Mouse (Mus musculus): ENCODE measurements at regions not wholly inside any gene's neighbourhood (a gene's known extent, or its start where the extent isn't known, plus 50 kb on each side); places are given as distances from the start of the nearest gene placed in this dataset.

DNA sequence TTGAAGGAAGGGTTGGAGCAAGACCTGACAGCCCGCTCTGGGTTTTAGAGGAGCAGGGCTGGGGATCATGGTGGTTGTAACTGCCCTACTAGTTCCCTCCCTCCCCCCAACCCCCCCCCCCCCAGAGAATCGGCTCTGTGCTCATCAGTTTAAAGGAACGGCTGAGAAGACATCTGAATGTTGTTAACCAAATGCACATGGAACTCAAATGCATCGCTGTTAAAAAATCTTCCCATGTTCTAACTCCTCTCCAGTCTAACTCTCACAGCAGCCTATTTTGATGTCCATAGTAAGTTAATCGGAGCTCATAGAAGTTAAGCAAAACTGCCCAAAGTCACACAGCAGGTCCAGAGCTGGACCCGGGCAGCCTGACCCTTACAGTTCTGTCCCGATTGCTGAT is 143.1 kb downstream of the Vegfa start:
- DNase-seq = no peak

DNA sequence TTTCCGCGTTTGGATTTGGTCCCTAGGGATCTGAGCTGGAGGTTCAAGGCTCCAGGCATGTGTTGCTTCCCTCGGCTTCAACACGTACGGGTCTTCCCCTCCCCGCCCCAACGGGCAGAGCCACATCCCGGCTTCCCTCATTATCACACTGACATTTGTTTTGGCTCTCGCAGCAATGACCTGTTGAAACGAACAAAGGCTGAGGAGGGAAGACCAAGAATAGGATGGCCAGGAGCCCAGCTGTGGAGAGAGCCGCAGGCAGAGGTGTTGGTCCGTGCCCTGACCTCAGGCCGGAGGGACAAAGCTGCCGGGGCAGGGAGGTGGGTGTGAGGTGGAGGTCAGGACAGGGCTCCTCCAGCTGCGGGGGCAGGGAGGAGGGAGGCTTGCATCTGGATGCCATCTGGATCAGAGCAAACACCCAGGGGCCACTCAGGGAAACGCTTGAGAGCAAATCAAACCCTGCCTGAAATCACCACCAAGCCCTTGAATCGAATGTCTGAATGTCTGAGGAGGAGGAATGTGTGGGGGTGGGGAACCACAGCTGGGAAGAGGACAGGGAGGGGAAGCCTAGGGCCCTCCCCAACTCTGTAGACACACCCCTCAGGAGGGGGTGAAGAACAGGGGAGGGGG is 145.6 kb downstream of the Vegfa start:
- DNase-seq = no peak

GRCm38 (mm10) chr17:45885461-45886336 is 146.5 kb downstream of the Vegfa start:
- DNase-seq = no peak

DNA sequence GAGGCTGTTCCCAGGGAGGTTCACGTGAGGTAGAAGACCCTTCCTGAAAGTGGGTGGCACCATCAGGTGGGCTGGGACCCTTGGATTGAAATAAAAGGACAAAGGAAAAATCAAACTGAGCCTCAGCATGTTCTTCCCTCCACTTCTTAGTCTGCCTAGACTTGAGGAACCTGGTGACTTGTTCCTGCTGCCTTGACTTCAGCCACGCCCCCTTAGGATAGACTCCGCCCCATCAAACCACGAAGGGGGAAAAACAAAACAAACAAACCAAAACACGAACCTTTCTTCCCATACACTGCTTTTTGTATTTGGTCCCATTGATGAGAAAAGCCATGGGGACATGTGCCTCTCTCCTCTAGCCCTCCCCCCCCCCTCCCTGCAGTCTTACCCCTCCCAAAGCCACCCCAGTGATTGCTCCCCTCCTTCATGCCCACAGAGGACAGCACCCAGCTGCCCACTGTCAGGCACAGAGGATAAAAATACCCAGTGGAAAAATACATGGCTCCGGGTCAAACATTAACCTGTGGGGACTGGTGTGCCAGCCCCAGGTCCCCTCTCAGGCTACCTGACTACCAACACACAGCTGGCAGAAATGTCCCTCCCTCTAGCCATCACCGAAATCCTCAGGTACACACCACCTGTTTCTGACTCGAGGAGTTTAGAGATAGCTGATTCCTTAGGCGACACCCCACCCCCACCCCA is 148.0 kb downstream of the Vegfa start:
- DNase-seq = no peak

DNA sequence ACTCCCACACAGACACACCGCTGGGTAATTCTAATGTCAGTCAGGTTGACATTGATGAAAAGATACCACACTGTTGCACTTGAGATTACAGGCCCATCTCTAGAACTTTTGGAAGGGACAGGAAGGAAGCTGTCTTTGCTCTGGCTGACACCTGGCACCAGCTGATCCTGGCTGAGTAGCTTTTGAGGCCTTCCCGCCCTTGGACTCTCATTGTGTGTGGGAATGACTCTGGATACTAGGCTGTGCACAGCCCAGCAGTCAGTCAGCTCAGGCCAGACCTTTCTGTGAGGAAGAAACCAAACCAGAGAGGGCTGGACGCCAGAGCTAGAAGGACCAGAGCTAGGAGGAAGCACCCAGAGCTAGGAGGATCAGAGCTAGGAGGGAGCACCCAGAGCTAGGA is 149.0 kb upstream of the 1600014C23Rik start:
- DNase-seq = no peak

DNA sequence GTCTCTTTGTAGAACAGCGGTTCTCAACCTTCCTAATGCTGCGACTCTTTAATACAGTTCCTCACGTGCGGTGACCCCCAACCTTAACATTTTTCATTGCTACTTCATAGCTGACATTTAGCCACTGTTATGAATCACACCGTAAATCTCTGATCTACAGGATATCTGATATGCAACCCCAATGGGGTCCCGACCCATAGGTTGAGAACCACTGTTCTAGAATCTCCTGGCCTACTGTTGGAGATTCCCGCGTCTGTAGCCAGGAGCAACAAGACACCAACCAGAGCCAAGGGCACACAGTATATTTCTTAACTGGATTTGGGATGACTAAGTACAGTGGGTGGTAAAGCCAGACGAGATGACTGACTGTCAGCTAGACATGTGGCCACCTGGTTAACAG is 147.6 kb upstream of the 1600014C23Rik start:
- no peak for DNase-seq

DNA sequence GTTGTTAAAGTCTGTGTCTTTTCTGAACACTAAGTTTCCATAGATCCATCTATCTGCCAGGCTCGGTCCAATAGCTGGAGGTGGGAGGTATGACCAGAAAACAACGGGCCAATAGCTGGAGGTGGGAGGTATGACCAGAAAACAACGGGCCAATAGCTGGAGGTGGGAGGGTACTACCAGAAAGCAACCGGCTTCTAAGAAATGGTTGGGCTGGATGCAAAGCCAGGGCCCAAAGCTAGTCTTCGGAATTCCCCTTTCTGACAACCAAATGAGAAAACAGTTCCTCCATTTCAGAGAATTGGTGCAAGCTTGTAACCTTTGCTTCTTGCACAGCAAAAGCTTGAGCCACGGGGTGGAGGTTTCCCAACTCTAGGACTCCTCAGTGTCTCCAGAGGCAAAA is 147.1 kb upstream of the 1600014C23Rik start:
- DNase-seq = no peak

GRCm38 (mm10) chr17:45879478-45880250 is 146.0 kb upstream of the 1600014C23Rik start:
- no peak for DNase-seq

- no peak for DNase-seq
Measured at GRCm38 (mm10) chr17:45878394-45878793, 144.8 kb upstream of the 1600014C23Rik start.

DNA sequence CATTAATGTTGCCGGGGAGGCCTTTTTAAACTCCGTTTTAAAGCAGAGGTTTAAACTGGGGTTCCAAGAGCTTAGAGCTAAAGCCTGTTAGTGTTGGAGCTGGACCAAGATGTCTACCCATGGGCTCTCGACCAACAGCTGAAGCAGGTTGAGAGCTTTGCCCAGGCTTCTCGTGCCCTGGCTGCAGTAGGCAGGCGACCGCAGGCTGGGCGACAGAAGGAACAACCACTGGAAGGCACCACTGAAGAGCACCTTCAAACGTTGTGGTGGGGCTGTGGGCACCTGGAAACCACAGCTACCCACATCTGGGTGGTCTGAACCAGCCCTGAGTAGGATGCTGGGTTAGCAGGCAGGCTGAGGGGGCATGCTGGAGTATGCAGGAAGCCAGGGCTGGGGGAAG is 141.7 kb upstream of the 1600014C23Rik start:
- DNase-seq = no peak

GRCm38 (mm10) chr17:45873996-45874395 is 140.4 kb upstream of the 1600014C23Rik start:
- no peak for DNase-seq

DNA sequence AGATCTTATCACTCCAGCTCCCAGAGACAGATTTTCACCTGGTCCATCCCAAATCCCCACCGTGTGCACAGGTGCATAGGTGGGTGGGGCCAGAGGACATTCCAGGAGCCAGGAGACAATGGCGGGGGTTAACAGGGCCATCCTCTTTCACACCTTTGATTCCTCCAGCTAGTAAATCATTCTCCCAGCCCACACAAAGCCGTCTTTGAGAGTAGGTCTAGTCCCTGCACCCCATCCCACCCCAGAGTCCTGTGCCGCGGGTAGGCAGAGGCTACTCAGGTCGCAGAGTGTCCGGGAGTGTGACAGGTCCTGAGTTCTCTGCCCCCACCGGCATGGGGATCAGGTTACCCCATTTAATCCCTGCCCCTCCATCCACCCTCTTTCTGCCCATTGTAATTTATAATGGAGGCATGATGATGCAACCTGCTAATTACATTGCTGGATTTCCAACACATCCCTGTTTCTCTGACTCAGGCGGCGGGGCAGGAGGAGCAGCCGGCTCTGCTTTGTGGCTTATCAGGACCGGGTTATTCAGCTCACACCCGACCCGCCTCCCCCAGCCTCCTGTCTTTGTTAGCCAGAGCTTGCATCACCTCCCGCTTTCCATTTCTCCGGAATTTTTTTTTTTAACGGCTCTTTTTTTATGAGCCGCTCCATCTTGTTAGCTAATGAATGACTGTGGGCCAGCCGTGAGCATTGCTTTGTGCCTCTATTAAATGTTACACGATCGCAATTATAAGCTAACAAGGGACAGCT is 139.7 kb upstream of the 1600014C23Rik start:
- peak; percentile 29 for DNase-seq

- no peak for DNase-seq
Measured at GRCm38 (mm10) chr17:45871666-45872653, 138.3 kb upstream of the 1600014C23Rik start.

DNA sequence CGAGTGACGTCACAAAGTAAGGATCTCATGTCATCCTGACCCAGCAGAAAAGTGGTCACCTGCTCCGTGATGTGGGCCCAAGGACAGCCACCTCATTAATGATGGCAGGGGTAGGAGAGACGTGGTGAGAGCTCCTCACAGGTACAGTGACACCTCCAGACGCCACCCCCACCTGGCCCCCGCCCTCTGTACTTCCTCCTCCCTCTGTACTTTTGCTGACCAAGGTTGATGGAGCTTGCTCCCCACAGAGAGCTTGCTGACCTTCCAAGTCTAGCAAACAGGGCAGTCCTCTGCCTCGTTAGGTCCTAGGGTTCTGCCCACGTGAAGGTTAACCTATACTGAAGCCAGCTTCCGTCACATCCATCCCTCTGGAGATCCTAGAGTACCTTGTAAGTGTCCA is 137.4 kb upstream of the 1600014C23Rik start:
- no peak for DNase-seq

- no peak for DNase-seq
Measured at GRCm38 (mm10) chr17:45869014-45869968, 135.6 kb upstream of the 1600014C23Rik start.

- no peak for DNase-seq
Measured at GRCm38 (mm10) chr17:45868539-45868938, 134.9 kb upstream of the 1600014C23Rik start.

- DNase-seq = no peak
Measured at GRCm38 (mm10) chr17:45867727-45868126, 134.1 kb upstream of the 1600014C23Rik start.

- no peak for DNase-seq
Measured at GRCm38 (mm10) chr17:45866876-45867652, 133.4 kb upstream of the 1600014C23Rik start.

- no peak for DNase-seq
Measured at GRCm38 (mm10) chr17:45866346-45866745, 132.7 kb upstream of the 1600014C23Rik start.

Measured in right cerebral cortex, postnatal 25 days (tissue).